Mouse (Mus musculus) hematopoietic stem cell, adult 5-6 weeks (primary cell): ENCODE data around the gene Slamf6. TPM values are rescaled to one million over a fixed set of nuclear protein-coding genes. Genes with fewer than 3 reads are reported as not detected.
"Not testable (repeated sequence)": the region's sequence is repeated elsewhere in the genome, so short reads cannot be mapped to it uniquely, and the experiment has no call there.

Source experiments
- ATAC-seq, 2 experiments: fragments of 125-278 bp in 1 of 2; replicated peaks in 1 of 2; 2 replicates each; pipeline ENCODE4 v1.8.0; 2016 to 2017; ENCODE audit warnings: inconsistent platforms in 2 of 2, mild to moderate bottlenecking in 2 of 2, moderate number of reproducible peaks in 2 of 2, low read depth in 1 of 2, moderate TSS enrichment in 1 of 2; ENCODE audit not compliant: low FRiP score in 2 of 2, poor library complexity in 2 of 2, severe bottlenecking in 2 of 2, insufficient read depth in 1 of 2, low TSS enrichment in 1 of 2
- total RNA-seq: library from RNA; stranded (forward); fragments of 172-1452, 232-1000 nt; gene quantifications from 2 replicates; pipeline ENCODE4 v1.2.3, GENCODE M21; 2017

Slamf6 gene
- 2.9 and 3.5 TPM in 2 replicates for total RNA-seq

DNA sequence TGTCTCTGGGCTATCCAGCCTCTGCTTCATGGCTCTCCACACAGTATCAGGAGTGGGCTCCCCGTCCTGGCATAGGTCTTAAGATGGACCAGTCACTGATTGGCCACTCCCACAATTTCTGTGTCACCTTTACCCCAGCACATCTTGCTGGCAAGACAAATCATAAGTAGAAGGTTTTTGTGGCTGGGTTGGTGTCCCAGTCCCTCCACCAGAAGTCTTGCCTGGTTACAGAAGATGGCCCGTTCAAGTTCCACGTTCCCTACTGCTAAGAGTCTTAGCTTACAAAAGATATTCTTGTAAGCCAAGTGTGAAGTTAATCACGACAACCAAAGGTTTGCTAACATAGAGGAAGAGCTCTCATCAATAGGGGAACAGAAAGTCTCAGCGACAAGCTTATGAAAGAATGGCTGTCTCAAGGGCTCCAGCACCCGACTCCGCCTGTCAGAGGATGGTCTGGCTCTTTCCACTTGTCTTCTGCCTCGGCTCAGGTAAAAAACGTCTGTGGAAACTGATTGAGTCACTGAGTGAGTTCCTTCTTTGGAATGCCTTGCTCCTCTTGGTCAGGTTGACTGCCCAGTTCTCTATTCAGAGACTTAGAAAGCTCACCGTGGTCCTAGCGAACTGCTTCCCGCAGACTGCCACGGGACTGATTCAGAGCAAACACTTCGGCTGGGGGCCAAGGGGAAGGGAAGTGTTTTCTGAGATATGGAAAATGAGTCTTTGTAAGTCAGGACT is at the start of gene Slamf6:
Gene Slamf6, plus strand, starts transcription at position 211 of the 735 bp plus-strand sequence.
- ATAC-seq: peak; percentile 13 to 27; a peak in 1 of 4 replicates

DNA sequence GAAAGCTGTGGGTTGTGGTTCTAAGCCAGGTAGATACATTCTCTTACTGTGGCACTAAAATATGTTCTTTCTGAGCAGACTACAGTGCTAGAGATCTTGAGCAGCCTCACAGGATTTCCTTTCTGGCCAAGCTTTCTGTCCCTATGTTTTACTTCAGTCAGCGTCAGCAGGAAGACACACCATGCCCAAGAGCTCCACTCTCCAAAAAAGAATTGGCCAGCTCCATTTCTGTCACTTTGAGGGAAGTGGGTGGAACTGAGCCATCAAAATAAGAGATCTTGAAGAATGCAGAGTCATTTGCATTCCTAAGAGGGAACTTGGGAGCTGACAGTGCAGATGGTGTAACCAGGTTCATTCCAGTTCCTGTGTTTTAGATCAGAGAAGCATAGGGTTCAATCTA is 30.3 kb upstream of the Slamf6 start:
- no peak for ATAC-seq

DNA sequence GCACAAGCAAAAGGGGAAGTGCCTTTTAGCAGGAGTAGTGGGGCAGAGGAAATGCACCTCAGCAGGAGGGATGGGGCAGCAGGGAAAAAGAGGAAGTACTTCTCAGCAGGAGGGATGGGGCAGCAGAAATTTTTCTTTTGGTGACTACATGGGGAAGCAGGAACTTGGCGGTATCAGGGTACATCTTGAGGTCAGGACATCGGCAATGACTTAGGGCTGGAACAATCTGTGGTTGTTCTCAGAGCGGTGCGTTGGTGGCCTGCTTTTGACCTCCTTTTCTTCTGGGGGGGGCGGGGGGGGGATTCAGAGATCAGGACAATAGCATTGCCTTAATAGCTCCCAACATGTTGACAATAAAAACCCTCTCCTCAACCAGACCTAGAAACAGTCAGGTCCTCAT is 22.0 kb upstream of the Slamf6 start, which contains the start of gene Gm10521:
Gene Gm10521, plus strand, starts transcription at position 301 of the 400 bp plus-strand sequence.
- ATAC-seq: not testable (repeated sequence)

DNA sequence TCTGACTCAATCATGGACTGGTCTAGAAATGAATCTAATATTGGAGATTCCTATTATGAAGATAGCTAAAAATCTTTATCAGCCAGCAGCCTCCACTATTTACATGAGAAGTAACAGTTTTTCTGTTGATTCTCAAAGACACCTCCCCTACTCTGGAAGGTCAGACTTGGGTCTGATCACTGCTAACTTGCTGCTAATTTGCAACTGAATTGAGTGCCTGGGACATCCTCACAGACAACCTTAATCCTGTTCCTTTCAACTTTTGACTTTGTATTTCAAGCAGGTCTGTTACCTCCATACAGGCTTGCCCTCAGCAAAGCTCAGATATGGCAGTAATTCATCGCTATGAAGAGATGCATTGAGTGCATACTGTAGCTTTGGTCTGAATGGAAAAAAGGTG is 13.3 kb upstream of the Slamf6 start:
- ATAC-seq: no peak

DNA sequence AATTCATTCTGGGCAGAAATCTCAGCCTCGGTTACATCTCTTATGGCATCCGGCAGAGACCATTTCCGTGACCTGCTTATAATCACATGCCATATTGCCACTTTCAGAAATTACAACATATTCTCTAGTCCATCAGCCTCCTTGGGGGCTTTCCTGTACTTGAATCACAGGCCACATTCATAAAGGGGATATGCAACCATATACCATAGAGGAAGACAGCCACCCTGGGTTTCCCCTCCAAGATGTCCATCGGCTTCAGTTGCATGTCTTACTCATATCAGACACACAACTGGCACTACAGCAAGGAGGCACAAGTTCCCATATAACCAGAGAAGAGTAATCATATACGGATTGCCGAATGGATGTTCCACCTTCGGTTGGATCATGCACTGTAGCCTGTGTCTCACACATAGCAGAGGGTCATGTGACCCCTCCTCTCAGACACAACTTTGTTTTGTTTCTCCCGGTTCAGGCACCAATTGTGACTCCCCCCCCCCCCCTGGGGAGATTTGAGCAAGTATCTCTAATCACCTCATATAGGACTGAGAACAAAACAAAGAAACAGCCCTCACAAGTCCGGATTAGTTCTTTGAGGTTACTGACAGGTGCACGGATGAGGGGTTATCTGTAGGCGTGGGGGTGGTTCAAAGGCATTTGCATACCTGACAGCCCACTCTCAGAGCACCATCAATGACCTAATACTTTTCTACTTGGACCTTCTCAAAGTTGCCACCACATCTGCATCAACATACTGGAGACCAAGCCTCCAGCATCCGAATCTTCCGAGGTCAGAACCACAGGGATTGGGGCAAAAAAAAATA is 1.5 kb upstream of the Slamf6 start:
- no peak for ATAC-seq

DNA sequence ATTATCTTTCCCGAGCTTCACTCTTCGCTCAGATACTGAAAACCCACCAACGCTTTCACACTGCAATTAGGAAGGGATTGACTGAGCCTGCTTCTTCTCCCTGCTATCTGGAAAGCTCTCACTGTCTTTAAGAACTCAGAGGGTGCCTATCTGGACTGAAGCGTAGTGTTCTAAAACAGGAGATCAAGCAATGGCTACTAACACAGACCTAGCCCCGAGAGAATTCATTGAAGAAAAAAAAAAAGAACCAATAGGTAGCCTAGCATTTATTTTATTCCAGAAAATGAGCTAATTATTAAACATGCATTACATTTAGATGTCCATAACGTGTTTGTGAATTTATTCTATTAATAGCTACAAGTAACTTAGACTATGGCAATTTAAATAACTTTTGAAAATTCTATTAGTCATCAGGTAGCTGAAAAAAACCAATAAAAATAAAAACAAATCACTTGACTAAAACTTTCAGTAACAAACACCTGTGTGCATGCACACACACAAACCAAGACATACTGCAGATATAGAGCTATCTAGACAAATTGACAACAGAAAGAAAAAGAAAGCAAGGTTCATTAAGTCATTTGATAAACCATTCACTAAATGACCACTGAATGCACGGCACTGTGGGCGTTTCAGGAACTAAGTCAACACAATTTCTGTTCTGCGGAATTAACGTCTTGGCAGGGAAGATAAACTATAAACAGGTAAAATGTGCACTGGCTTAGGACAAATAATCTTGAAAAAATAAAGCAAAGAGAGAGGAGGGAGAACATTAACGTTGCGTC is 1.0 kb downstream of the Slamf6 start:
- ATAC-seq: no peak

DNA sequence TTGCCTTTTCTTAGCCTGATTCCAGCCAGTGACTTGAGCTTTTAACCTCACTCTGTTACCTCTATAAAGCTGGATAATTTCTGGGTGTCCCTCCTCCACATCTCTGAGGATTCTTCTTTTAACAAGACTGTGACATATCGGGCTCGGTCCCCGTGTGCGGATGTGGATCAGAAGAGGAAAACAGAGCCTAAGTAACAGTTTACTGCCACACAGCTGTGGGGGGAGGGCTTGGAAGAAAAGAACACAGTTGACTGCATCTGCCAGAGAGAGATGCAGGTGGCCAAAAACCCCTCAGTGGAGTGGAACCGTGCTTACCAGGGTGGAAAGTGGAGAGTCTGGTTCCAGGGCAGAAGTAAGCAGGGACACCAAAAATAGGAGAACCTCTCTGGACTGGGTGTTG is 1.9 kb downstream of the Slamf6 start:
- no peak for ATAC-seq

DNA sequence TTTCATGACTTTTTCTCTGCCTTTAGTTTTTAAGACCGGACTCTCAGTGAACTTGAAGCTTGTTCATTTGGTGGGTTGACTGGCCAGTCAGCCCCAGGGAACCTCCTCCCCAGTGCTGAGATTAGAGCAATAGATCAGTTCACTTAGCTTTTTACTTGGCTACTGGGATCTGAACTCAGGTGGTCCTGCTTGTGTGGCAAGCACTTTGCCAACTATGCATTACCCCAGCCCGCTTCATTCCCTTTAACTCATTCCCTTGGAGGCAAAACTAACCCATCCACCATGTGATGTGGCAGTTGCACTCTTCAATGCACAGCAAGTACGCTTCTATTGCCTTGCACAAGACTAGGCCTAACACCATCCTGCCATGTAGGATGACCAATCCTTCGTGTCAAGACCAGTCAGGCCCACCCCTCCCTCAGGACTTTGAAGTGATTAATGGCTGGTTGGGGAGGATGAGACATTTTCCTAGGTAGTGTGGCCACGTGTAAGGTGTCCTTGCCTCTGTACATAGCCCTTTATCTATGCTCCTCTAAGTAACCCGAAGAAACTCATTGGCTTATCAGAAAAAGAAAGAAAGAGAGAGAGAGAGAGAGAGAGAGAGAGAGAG is 2.7 kb downstream of the Slamf6 start:
- ATAC-seq: no peak

DNA sequence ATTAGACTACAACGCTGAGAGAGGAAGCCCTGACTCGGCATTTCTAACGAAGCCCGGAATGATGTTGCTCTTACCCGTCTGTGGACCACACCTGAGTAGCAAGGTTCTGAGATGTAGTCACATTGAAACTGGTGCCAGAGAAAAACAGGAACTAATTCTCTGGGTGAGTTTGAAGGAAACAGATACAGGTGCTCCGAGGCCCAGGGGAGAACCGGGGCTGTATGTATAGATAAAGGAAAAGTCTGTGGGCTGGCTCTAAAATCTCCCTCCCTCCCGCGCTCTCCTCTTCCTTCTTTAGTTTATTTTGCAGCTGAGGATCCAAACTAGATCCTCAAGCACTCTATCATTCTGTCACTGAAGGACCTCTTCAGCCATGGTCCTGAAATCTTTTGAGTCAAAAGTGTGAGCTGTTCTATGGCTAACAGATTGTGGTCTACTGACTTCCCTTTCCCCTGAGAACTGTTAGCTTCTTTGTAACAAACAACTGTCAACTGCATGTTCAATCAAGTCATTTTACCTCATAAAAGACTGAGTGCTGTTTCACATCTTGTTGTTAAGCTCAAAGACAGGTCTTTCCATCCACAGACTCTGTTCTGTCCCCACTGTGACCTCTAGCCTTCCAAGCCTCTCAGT is 3.8 kb downstream of the Slamf6 start:
- ATAC-seq: peak; percentile 73 to 81

DNA sequence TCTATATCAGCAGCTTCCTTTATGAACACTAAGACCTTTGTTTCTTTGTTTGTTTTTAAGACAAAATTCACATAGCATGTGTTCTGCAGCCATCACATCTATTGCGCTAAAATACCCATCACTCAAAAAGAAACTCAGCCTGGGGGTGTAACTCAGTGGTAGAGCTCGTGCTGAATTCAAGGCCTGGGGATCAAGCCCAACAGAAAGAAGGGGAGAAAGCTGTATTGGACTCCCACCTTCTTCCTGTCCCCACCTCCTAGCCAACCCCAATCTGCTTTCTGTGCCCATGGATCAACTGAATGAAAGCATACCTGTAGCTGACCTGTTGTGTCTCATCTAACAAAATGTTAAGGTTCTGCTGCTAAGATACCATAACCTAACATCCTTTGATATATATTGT is 4.3 kb downstream of the Slamf6 start:
- no peak for ATAC-seq

DNA sequence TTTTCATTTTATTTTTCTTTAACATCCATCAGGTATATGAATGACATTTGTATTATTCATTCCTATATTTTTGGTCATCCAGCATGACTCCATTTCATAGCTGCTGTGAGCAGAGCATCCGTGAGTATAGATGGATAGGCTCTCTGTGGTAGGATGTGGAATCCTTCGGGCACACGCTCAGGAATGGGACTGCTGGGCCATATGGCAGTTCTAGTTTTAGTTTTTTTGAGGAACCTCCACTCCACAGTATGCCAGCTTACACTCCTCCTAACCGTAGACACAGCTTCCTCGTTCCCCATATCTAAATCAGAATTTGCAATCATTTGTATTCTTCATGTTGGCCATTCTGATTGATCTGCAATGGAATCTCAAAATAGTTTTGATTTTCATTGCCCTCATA is 5.5 kb downstream of the Slamf6 start:
- no peak for ATAC-seq

DNA sequence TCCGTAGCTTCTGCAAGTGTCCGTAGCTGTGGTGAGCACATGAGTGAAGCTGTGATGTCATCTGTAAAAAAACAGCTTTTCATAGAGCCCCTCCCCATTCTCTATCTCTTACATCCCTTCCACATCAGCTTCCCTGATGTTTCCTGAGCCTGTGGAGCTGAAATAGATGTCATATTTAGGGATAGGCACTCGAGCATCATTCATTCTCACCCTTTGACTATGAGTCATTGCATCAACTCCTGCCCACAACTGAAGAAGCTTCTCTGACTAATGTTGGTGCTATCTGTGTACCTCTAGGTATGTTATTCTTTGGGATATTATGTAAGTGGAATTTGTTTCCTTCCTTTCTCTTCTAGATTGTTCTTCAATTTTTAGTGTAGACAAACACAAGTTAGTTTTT is 7.6 kb downstream of the Slamf6 start:
- no peak for ATAC-seq

DNA sequence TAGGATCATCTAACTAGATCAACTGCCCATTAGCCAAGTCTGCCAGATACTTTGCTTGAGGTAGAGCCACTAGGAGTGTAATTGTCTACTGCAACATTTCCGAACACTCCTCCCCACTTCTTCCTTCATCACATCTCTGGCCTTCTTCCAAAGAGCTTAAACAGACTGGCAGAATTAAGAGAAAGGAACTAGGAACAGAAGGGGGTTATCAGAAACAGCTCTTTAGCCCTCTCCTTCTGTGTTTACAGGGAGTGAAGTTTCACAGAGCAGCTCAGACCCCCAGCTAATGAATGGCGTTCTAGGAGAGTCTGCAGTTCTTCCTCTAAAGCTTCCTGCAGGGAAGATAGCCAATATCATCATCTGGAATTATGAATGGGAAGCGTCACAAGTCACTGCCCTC is 16.5 kb downstream of the Slamf6 start:
- ATAC-seq: no peak; a peak in 1 of 4 replicates

DNA sequence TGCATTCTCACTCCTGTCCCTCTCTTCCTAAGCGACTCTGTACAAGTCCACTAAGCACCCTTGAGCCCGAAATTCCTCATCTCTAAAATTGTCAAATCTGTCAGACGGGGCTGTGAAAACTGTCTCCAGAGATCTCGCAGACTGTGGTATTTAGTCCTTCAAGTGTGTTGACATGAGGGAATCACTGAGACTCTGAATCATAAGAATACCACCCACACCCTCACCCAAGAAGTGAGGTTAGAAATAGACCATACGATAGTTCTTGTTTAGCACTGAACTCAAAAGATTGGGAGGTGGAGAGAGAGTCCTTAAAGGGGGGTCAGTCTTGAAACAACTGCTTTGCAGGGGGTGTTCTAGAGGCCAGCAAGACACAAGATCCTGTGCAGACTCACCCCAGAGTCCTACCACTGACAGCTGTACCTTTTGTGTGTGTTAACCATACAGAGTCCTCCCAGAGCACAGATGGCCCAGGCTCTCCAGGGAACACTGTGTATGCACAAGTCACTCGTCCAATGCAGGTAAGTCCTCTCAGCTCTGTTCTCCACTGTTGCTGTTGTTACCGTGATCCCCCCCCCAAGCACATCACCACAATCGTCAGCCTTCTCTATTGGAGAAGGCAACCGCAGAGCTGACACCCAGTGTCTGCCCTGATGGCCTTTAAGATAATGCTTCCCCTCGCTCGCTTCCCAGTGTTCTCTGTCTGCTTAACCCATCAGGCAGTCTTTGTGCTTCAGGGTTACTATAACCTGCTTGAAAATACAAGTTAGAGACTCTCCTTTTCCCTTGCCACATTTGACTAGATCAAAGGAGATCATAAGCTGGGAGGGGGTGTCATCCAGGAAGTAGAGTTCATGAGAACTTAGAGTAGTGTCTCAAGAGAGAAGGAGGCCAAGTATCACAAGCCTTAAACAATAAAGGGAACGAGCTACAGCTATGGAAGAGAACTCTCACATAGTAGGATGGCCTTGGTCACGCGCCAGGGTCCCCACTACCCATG is 21.9 kb downstream of the Slamf6 start:
- ATAC-seq: no peak

DNA sequence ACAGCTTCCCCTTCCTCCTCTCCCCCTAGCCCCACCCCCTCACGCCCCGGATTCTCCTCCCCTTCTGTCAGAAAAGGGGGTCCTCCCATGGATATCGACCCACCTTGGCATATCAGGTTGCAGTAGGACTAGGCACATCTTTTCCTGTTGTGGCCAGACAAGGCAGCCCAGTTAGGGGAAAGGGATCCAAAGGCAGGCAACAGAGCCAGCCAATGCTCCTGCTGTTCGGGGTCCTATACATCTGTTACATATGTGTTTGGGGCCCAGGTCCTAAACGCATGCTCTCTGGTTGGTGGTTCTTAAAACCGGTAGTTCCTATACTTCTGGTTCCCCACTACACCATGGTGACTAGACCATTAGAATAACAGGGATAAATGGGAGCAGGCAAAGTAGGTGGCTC is 23.3 kb downstream of the Slamf6 start:
- no peak for ATAC-seq

DNA sequence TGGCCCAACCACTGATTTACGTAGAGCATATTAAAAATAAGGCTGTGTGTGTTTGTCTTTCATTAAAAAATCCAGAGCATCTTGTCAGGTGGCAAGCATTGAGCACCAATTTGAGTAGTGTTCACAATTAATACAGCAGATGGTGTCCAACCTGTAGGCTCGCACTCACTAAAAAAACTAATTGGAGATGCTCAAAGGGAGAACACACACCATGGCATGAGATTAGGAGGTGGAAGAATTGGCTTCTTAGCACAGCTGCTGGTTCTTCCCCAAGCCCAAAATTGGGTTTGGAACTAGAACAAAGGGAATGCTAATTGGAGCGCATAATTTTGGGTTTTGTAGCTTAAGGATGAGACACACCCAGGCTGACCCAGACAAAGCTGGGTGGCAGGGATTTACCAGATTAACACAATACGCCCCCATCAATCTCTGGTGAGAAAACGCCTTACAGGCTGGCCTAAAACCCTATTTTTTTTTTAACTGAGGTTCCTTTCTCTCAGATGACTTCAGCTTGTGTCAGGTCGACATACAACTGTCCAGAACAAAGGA is 29.2 kb downstream of the Slamf6 start:
- ATAC-seq: no peak
